Mouse (Mus musculus) frontal cortex, adult (tissue): ENCODE data around the gene Vac14.

Source experiments
- ATAC-seq: cut with Nextera tagmentation; 2 replicates; pipeline ENCODE4 v1.9.2; 2017; ENCODE audit warnings: mild to moderate bottlenecking, moderate library complexity, mixed read lengths; ENCODE audit not compliant: low TSS enrichment

The Vac14 gene

DNA sequence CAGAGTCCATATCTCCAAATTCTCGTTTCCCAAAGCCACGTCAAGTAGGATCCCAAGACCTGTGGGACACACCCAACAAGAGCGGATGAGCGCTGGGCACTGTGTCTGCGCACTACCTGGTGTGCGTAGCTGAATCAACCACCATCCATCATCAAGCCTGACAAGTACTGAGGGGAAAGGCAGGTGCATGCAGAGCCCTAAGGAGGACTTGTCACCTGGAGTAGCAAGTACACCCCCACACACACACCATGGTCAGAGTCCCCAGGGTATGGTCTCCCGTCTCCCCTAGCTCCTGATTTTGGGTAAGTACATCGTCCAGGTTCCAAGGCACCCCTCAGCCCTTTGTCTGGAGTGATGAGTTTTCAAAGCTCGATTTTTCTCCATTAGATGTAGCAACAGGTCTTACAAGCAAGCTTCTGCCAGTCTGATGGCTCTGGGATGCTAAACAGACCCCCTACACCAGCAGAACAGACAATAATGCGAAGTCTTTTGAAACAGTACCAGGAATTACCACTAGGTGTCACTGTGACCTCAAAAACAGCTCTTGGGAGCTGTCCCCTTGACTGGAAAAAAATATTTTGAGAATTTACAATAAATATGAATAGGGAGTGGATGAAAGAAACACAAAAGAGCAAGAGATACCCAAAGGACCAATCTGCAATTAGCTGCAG lies 131.2 kb downstream of the Vac14 start:
- no peak for ATAC-seq

DNA sequence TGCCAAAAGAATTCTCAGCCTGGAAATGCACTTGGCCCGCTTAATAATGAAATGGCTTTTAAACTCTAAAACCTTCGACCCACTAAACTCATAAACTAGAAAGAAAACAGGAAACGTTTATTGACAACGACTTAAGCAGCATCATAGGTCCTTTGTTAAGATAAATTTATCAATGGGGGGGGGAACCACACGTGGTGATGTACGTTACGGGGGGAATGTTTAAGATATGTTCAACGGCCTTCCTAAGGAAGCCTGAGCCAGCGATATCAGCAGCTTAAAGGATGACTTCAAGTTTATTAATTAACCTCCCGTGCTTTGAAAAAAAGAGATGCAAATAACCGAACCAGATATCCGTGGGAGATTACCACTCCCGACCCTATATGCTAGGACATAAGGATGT lies 131.9 kb downstream of the Vac14 start:
- ATAC-seq, result no peak

DNA sequence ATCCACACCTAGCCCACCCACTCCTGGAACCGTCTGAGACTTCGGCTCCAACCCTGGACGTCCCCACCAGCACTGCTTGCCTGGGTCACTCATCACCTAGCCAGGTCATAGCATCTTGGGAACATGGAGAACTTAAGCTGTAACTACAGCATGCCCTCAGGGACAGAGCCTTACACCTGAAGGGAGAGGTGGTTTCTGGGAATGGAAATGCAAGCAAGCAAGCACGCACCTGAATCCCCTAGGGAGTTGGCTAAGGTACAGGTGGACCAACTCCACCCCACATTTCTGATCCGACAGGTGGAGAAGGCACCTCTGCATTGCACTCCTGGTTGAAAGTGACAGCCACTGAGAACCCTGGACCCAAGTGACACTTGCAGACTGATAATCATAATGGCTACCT lies 133.1 kb downstream of the Vac14 start:
- ATAC-seq, result no peak

DNA sequence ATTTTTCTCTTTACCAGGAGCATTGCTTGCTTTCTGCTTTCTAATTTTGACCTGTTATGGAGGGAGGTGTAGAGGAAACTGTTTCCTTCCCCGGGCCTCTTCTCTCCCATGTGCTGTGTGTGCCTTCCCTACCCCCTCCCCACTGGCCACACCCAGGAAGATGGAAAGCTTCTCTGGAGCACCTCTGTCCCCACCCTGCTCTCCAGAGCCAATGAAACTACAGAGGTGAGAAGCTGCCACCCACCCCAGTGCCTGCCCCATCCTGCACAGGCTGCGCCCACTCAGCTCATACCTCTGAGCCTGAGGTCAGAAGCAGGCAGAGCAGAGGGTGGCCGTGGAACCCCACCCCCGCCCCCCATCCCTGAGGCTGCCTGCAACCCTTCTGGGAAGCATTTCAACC lies 136.3 kb downstream of the Vac14 start:
- ATAC-seq, result peak; percentile 76

DNA sequence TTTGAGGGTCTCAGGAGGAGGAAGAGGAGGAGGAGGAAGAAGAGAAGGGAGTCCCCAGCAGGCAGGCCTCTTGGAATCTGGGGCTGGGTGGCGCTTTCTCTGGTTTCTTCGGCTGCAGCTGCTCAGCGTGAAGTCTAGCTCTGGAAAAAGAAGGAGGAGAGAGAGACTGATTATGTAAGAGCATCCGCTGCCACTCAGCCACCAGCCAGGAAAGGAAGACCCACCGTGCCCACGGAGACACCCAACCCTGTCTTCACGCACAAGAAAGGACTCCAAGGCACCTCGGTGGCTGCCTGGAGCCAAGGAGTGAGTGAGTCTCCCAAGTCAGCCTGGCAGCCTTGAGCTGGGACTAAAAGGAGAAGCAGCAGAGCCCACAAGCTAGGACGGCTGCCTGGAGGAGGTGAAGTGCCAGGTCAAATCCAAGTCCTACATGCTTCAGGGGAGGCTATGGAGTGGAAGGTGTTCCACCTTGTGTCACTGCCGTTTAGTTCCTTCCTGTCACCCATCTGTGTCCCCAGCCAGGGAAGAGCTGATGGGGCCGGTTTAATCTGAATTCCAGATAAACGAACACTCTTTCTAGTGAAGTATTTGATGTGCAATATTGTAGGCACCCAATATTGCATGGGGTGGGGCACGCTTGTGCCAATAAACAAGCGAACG lies 137.3 kb downstream of the Vac14 start:
- ATAC-seq, result peak; percentile 79

DNA sequence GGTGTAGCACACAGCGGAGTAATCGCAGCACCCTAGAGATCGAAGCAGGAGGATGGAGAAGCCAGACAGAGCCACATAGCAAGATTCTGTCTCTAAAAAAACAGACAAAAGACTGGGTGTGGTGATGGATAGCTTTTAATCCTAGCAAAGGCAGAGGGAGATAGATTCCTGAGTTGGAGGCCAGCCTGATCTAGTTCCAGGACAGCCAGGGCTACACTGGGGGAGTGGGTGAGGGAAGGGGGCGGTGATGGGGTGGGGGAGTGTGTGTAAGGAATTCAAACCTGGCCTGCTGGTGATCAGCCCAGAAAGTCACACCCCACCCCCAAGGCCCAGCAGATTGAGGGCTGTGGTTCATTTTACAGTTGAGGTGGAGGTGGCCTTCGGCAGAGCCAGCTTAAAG lies 137.8 kb downstream of the Vac14 start:
- ATAC-seq, result no peak

DNA sequence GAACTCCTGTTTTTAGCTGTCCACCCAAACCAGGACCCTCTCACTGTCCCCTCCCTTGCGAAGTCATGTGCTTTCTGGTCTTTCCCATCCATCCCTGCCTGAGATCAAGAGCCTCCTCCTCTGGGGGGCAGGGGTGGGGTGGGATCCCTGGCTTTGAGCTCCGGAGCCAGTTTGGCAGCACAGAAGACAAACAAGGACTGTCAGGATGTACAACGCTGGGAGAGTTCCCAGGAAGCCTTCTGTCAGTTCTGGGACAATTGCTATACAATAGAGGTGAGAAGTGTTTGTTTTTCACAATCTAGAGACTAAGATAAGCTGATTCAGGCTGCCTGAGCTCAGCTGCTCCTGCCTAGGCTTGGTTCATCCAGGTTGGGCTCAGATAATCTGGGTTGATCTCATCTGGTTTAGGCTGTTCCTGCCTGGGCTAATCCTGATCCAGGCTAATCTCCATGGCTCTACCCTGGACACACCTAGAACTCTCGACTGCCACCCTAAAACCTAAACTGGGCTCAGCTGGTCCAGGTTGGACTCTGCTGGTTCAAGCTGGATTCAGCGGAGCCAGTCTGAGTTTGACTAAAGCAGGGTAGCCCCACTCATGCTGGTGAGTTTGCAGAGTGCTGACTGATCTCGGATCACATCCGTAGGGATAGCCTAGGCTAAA lies 142.0 kb downstream of the Vac14 start:
- no peak for ATAC-seq

DNA sequence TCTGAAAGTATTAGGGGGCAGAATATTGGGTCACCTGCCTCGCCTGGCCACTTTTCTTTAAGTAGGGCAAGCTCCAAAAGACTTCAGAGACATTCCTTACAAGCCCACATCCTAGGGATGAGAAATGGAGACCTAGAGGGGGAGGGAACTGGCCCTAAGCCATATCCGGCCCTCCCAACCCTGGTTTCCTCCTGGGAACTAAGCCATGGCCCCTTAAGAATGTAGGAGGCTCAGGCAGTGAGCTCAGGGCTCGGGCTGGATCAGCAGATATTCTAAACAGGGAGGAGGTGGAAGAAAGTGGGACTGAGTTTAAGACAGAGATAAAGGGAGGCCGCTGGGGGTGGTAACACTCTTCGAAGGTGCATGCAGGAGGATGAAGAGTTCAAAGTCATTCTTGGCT lies 142.8 kb downstream of the Vac14 start:
- ATAC-seq, result peak; percentile 64

DNA sequence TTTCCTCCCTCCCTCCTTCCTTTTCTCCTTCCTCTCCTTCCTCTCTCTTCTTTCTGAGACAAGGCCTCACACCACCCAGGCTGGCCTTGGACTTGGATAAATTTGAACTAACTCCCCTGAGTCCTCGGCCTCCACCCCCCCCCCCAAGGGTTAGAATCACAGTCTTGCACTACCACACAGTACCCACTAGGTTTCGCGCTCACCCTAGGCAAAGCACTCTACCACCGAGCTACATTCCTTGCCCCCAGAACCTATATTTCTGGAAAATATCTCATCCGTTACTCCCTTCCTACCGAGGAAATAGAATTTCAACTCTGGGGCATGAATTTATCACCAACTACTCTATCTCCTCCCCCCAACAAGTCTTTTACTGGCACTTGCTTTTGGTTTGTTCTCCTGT lies 143.6 kb downstream of the Vac14 start:
- no peak for ATAC-seq

DNA sequence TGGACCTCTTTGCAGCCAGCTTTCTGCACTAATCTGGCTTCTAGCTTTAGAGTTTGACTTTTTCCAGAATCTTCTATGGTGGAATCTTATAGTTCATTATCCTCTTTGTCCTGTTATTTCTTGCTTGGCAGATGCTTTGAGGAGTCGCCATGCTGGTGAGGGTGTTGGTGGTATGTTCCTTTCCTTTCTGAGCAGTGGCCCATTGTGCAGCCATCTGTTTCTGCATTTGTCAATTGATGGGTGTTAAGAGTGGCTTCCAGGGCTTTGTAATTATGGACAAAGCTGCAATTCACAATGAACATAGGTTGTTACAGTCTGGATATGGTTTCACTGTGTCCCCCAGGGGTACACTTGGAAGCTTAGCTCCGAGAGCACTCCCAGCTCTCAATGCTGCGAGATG lies 146.3 kb downstream of the Vac14 start:
- ATAC-seq, result peak; percentile 20; the same call in 1 of the 2 replicates

DNA sequence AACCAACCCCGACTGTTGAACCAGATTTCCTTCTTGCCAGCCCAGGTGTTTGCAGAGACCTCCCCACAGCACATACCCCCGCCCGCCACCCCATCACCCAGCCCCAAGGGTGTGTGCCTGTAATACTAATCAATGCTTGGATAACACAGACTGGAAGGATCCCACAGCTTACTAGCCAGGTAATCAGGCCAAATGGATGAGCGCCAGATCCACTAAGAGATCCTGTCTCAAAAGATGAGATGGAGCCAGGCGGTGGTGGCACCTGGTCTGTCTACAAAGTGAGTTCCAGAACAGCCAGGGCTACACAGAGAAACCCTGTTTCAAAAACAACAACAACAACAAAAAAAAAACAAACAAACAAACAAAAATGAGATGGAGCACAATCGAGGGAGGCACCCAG lies 148.9 kb downstream of the Vac14 start:
- ATAC-seq, result no peak
